In the genomic region with DNA sequence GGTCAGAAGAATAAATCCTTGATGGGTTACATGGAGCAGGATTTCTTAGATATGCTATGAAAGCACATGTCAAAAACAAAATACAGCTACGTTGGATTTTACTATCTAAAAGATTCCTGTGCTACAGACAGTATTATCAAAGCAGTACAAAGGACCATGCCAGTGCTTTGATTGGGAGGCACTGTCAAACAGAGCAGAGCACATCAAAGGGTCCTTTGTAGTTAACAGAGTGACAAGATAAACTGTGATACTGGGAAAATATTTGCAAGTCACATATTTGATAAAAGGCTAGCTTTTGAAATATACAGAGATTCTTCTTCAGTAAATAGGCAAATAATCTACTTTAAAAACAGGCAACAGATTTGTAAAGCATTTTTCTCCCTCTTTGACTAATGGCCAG, we compare ENCODE assay signal across 22 mouse cellular contexts. TPM values are rescaled to one million over a fixed set of nuclear protein-coding genes. Genes with fewer than 3 reads are reported as not detected.
DNase-seq lines count a peak whose midpoint lies in the region; ATAC-seq and TF ChIP-seq lines count a peak whose summit lies in the region.
"Had no signal": no experiment of that assay in that cellular context is flagged by ENCODE, and none has a peak within 500 bp of the region (broad histone marks: within the 10 kb centered on the region; RNA-seq: fewer than 3 reads in every experiment).

No protein-coding gene starts in this region.

- no peaks in the 10 kb centered on the region for H3K27me3 ChIP-seq in liver, adult 2 months (ENCODE audit: control insufficient read depth, insufficient read depth, low read length)
- H3K27me3 ChIP-seq in liver, embryonic 11.5 days (replicated peaks; ENCODE audit: control insufficient read depth, insufficient read depth, low read length) = no peaks in the 10 kb centered on the region
- no peaks in the 10 kb centered on the region for H3K27me3 ChIP-seq in MEL (ENCODE audit: control insufficient read depth in 1 of 2, insufficient read depth in 2 of 2, low read length in 2 of 2)
- no peaks in the 10 kb centered on the region for H3K27me3 ChIP-seq in liver, embryonic 13.5 days
- no peaks in the 10 kb centered on the region for H3K27me3 ChIP-seq in liver, postnatal 0 days (ENCODE audit: insufficient read depth, low read length)
- no peaks in the 10 kb centered on the region for H3K27me3 ChIP-seq in hindbrain, embryonic 13.5 days
- H3K27me3 ChIP-seq: CH12.LX; embryonic facial prominence, embryonic 13.5 days; heart, embryonic 12.5 days; hindbrain, embryonic 15.5 days had no signal

- H3K4me2 ChIP-seq in liver, embryonic 11.5 days = no peak overlapping the region
- no peak overlapping the region for H3K4me2 ChIP-seq in liver, embryonic 13.5 days
- no peak overlapping the region for H3K4me2 ChIP-seq in liver, postnatal 0 days (ENCODE audit: low read depth, low read length)
- no peak overlapping the region for H3K4me2 ChIP-seq in hindbrain, embryonic 13.5 days
- H3K4me2 ChIP-seq: embryonic facial prominence, embryonic 13.5 days; forebrain, embryonic 12.5 days; heart, embryonic 12.5 days; hindbrain, embryonic 15.5 days had no signal

- TF ChIP-seq RAD21 in MEL (IDR thresholded peaks at IDR 0.05; ENCODE audit: low read depth, low read length) = no peak

- TF ChIP-seq EP300 in MEL (IDR thresholded peaks at IDR 0.05; ENCODE audit: low read depth in 1 of 2, low read length in 2 of 2) = no peak
- no peak for TF ChIP-seq EP300 in liver, postnatal 0 days (IDR thresholded peaks at IDR 0.05; ENCODE audit: low read depth)

- no peak overlapping the region for H3K27ac ChIP-seq in liver, adult 2 months (replicated peaks; ENCODE audit: insufficient read depth, low read depth, low read length)
- H3K27ac ChIP-seq in liver, embryonic 11.5 days (ENCODE audit: low read depth, low read length) = no peak overlapping the region
- H3K27ac ChIP-seq in MEL (ENCODE audit: control insufficient read depth, low read depth, low read length) = no peak overlapping the region
- peak overlapping the region; percentile 90 for H3K27ac ChIP-seq in liver, embryonic 13.5 days
- H3K27ac ChIP-seq in liver, postnatal 0 days (ENCODE audit: low read depth) = peak overlapping the region; percentile 39; the same call in 1 of the 2 replicates
- H3K27ac ChIP-seq in hindbrain, embryonic 13.5 days = no peak overlapping the region
- H3K27ac ChIP-seq: embryonic facial prominence, embryonic 13.5 days; forebrain, embryonic 12.5 days; gastrocnemius, adult 2 months; hindbrain, embryonic 10.5 days; hindbrain, embryonic 15.5 days had no signal

- no peak overlapping the region for H3K9ac ChIP-seq in liver, adult 2 months (ENCODE audit: low read depth, low read length)
- no peak overlapping the region for H3K9ac ChIP-seq in liver, embryonic 11.5 days (ENCODE audit: low read depth, low read length)
- no peak overlapping the region for H3K9ac ChIP-seq in MEL (ENCODE audit: control insufficient read depth, low read depth, low read length, poor library complexity, severe bottlenecking)
- no peak overlapping the region for H3K9ac ChIP-seq in liver, embryonic 13.5 days
- H3K9ac ChIP-seq in liver, postnatal 0 days (replicated peaks) = no peak overlapping the region
- no peak overlapping the region for H3K9ac ChIP-seq in hindbrain, embryonic 13.5 days
- H3K9ac ChIP-seq: embryonic facial prominence, embryonic 13.5 days; forebrain, embryonic 12.5 days; heart, embryonic 12.5 days; hindbrain, embryonic 15.5 days had no signal

- no peak for ATAC-seq in liver, embryonic 11.5 days (replicated peaks; ENCODE audit: low FRiP score)
- ATAC-seq in liver, embryonic 13.5 days (ENCODE audit: low read depth) = no peak
- ATAC-seq in liver, postnatal 0 days = no peak
- no peak for ATAC-seq in hindbrain, embryonic 13.5 days (ENCODE audit: low FRiP score)

- H3K4me1 ChIP-seq in liver, adult 2 months (ENCODE audit: control insufficient read depth, insufficient read depth, low read length) = peaks cover 11% of the 10 kb centered on the region; the same call in 1 of the 2 replicates
- H3K4me1 ChIP-seq in liver, embryonic 11.5 days (replicated peaks; ENCODE audit: control insufficient read depth, insufficient read depth, low read length) = peaks cover 21% of the 10 kb centered on the region
- peaks cover 6% of the 10 kb centered on the region in 2 experiments for H3K4me1 ChIP-seq in MEL (ENCODE audit: control insufficient read depth in 1 of 2, insufficient read depth in 2 of 2, low read length in 2 of 2)
- H3K4me1 ChIP-seq in liver, embryonic 13.5 days (replicated peaks) = peaks cover 61% of the 10 kb centered on the region
- H3K4me1 ChIP-seq in liver, postnatal 0 days (ENCODE audit: insufficient read depth) = peaks cover 26% of the 10 kb centered on the region
- H3K4me1 ChIP-seq in hindbrain, embryonic 13.5 days (replicated peaks) = no peaks in the 10 kb centered on the region; the same call in 1 of the 2 replicates
- H3K4me1 ChIP-seq: hindbrain, embryonic 10.5 days; hindbrain, embryonic 15.5 days had no signal

- TF ChIP-seq CTCF in liver, adult 2 months (IDR thresholded peaks at IDR 0.05; ENCODE audit: low read depth, low read length) = no peak
- no peak for TF ChIP-seq CTCF in MEL (IDR thresholded peaks at IDR 0.05 in 2 of 3, conservative IDR thresholded peaks at IDR 0.05 in 1 of 3; ENCODE audit: control insufficient read depth in 1 of 3, insufficient read depth in 1 of 3, low read depth in 2 of 3, low read length in 3 of 3, poor library complexity in 1 of 3, severe bottlenecking in 1 of 3)
- TF ChIP-seq CTCF in liver, postnatal 0 days (IDR thresholded peaks at IDR 0.05; ENCODE audit: low read depth) = no peak

- no peaks in the 10 kb centered on the region for H3K9me3 ChIP-seq in liver, embryonic 11.5 days (ENCODE audit: control insufficient read depth, low read length)
- no peaks in the 10 kb centered on the region for H3K9me3 ChIP-seq in MEL (replicated peaks; ENCODE audit: insufficient read depth, low read length)
- no peaks in the 10 kb centered on the region for H3K9me3 ChIP-seq in liver, embryonic 13.5 days (replicated peaks)
- H3K9me3 ChIP-seq in liver, postnatal 0 days (ENCODE audit: low read length) = no peaks in the 10 kb centered on the region
- no peaks in the 10 kb centered on the region for H3K9me3 ChIP-seq in hindbrain, embryonic 13.5 days
- H3K9me3 ChIP-seq: embryonic facial prominence, embryonic 13.5 days; forebrain, embryonic 12.5 days; heart, embryonic 12.5 days; hindbrain, embryonic 10.5 days; hindbrain, embryonic 15.5 days had no signal

- H3K36me3 ChIP-seq in liver, adult 2 months (ENCODE audit: control insufficient read depth, insufficient read depth, low read length) = peaks cover 2% of the 10 kb centered on the region; the same call in 1 of the 2 replicates
- no peaks in the 10 kb centered on the region for H3K36me3 ChIP-seq in liver, embryonic 11.5 days (ENCODE audit: control insufficient read depth, insufficient read depth, low read length)
- peaks cover 0 to 11% of the 10 kb centered on the region in 2 experiments; a peak in 2 of 4 replicates for H3K36me3 ChIP-seq in MEL (ENCODE audit: control insufficient read depth in 1 of 2, insufficient read depth in 2 of 2, low read length in 2 of 2)
- H3K36me3 ChIP-seq in liver, embryonic 13.5 days = no peaks in the 10 kb centered on the region
- H3K36me3 ChIP-seq in liver, postnatal 0 days (replicated peaks; ENCODE audit: insufficient read depth, low read length) = no peaks in the 10 kb centered on the region
- no peaks in the 10 kb centered on the region for H3K36me3 ChIP-seq in hindbrain, embryonic 13.5 days
- H3K36me3 ChIP-seq: embryonic facial prominence, embryonic 13.5 days; forebrain, embryonic 12.5 days; heart, embryonic 12.5 days; hindbrain, embryonic 10.5 days; hindbrain, embryonic 15.5 days had no signal

- no peaks in the 10 kb centered on the region for H3K79me2 ChIP-seq in liver, adult 2 months (ENCODE audit: control insufficient read depth, insufficient read depth, low read length)
- no peaks in the 10 kb centered on the region for H3K79me2 ChIP-seq in MEL (ENCODE audit: control insufficient read depth, insufficient read depth, low read length, poor library complexity)

- no peak overlapping the region for H3K4me3 ChIP-seq in liver, adult 2 months (ENCODE audit: insufficient read depth, low read depth, low read length)
- H3K4me3 ChIP-seq in liver, embryonic 11.5 days (ENCODE audit: low read depth, low read length) = no peak overlapping the region
- H3K4me3 ChIP-seq in MEL (ENCODE audit: control insufficient read depth in 1 of 2, insufficient read depth in 1 of 2, low read depth in 2 of 2, low read length in 2 of 2) = no peak overlapping the region
- H3K4me3 ChIP-seq in liver, embryonic 13.5 days (replicated peaks) = no peak overlapping the region
- H3K4me3 ChIP-seq in liver, postnatal 0 days (ENCODE audit: low read depth, low read length) = no peak overlapping the region
- H3K4me3 ChIP-seq in hindbrain, embryonic 13.5 days = no peak overlapping the region
- H3K4me3 ChIP-seq: embryonic facial prominence, embryonic 13.5 days; forebrain, embryonic 12.5 days; gastrocnemius, adult 2 months; heart, embryonic 12.5 days; hindbrain, embryonic 10.5 days; hindbrain, embryonic 15.5 days had no signal

- WGBS in liver, adult 2 months = 7% methylated on average over 1 of the region's 1 CpGs
- WGBS in liver, embryonic 11.5 days = 3% methylated on average over 1 of the region's 1 CpGs
- 0% methylated on average over 1 of the region's 1 CpGs for whole genome bisulfite sequencing in liver, embryonic 13.5 days (ENCODE audit: insufficient replicate concordance)
- 13% methylated on average over 1 of the region's 1 CpGs for WGBS in liver, postnatal 0 days (ENCODE audit: insufficient replicate concordance)
- WGBS in hindbrain, embryonic 13.5 days = 38% methylated on average over 1 of the region's 1 CpGs

- no peak for TF ChIP-seq POLR2A in liver, adult 2 months (IDR thresholded peaks at IDR 0.05; ENCODE audit: extremely low read depth, insufficient read depth, low read length)
- TF ChIP-seq POLR2A in MEL (IDR thresholded peaks at IDR 0.05; ENCODE audit: control insufficient read depth in 1 of 2, insufficient read depth in 1 of 2, low read depth in 1 of 2, low read length in 2 of 2, poor library complexity in 1 of 2) = no peak

- DNase-seq in liver, adult 2 months (ENCODE audit: extremely low read depth, low read depth, low spot score) = peak; percentile 46
- no peak for DNase-seq in liver, embryonic 11.5 days (ENCODE audit: low spot score)
- no peak for DNase-seq in MEL (ENCODE audit: low read depth, low spot score)
- DNase-seq in liver, embryonic 13.5 days = no peak
- no peak for DNase-seq in liver, postnatal 0 days
- DNase-seq in spleen, postnatal 14 days (ENCODE audit: low spot score in 2 of 2) = no peak
- DNase-seq: cerebellum, adult 11 months; cerebellum, adult 9-11 months; cerebellum, postnatal 36 days; gastrocnemius, adult 2 months; gastrocnemius, postnatal 25 days had no signal

RNA-seq across cellular contexts. Expression of a gene that starts 11.0 kb away (rescaled TPM):
- total RNA-seq in liver, adult 2 months (2014; rRNA removed) = not detected in 2 replicates
- polyA plus RNA-seq in liver, adult 2 months (2012; rRNA removed) = not detected in 2 replicates
- polyA plus RNA-seq in liver, embryonic 11.5 days (2014; fragmentation: Nextera tagmentation; extraction: Ambion mirVana) = not detected in 2 replicates
- not detected in 2 replicates for total RNA-seq in MEL (2012; rRNA removed)
- polyA plus RNA-seq in MEL (2012; ENCODE audit: insufficient read depth in 1 of 2, insufficient read length in 2 of 2, low read depth in 1 of 2, low replicate concordance in 2 of 2, missing spikeins in 1 of 2) = not detected
- not detected in 2 replicates for polyA plus RNA-seq in liver, embryonic 13.5 days (2015; fragmentation: Nextera tagmentation; extraction: Ambion mirVana)
- polyA plus RNA-seq in liver, postnatal 0 days (2015; fragmentation: Nextera tagmentation; extraction: Ambion mirVana) = not detected in 2 replicates
- polyA plus RNA-seq in hindbrain, embryonic 13.5 days (2015; fragmentation: Nextera tagmentation; extraction: Ambion mirVana) = not detected in 2 replicates
- total RNA-seq: adrenal gland, adult 2 months; CH12.LX; granulocyte monocyte progenitor cell, adult 5-6 weeks had no signal
- polyA plus RNA-seq: adrenal gland, adult 2 months; C2C12; embryonic facial prominence, embryonic 13.5 days; forebrain, embryonic 12.5 days; heart, embryonic 12.5 days; heart, embryonic 16.5 days; hindbrain, embryonic 10.5 days; hindbrain, embryonic 15.5 days had no signal

Comparison
In these comparisons a context has a peak if more than half of its experiments do, and no peak if none do; other contexts are left out.
1. H3K27ac ChIP-seq: peak in liver, embryonic 13.5 days (single experiment) and liver, postnatal 0 days (single experiment); none in liver, adult 2 months (single experiment), liver, embryonic 11.5 days (single experiment), MEL (single experiment) and hindbrain, embryonic 13.5 days (single experiment).